In genomic region chr17:46597956-46598355, GRCm38 (mm10) we compare ENCODE assay signal across 28 mouse cellular contexts.
"Had no signal": no experiment of that assay in that cellular context is flagged by ENCODE, and none has a peak within 500 bp of the region (broad histone marks: within the 10 kb centered on the region; RNA-seq: fewer than 3 reads in every experiment).

No protein-coding gene starts in this region.

- ATAC-seq: forebrain, embryonic 13.5 days; forebrain, embryonic 14.5 days; forebrain, embryonic 15.5 days; forebrain, embryonic 16.5 days; forebrain, postnatal 0 days had no signal

- H3K4me3 ChIP-seq: embryonic facial prominence, embryonic 10.5 days; embryonic facial prominence, embryonic 12.5 days; embryonic facial prominence, embryonic 13.5 days; embryonic facial prominence, embryonic 15.5 days; erythroblast, embryonic 14.5 days; forebrain, embryonic 10.5 days; forebrain, embryonic 12.5 days; forebrain, embryonic 13.5 days; forebrain, embryonic 15.5 days; gastrocnemius, adult 2 months; heart, adult 2 months had no signal

- H3K27ac ChIP-seq: embryonic facial prominence, embryonic 10.5 days; embryonic facial prominence, embryonic 12.5 days; embryonic facial prominence, embryonic 13.5 days; embryonic facial prominence, embryonic 15.5 days; forebrain, embryonic 13.5 days; forebrain, embryonic 15.5 days; gastrocnemius, adult 2 months; heart, adult 2 months had no signal

- H3K4me1 ChIP-seq: forebrain, embryonic 15.5 days had no signal

- H3K27me3 ChIP-seq: embryonic facial prominence, embryonic 12.5 days; embryonic facial prominence, embryonic 13.5 days; embryonic facial prominence, embryonic 15.5 days; forebrain, embryonic 12.5 days; forebrain, embryonic 13.5 days; forebrain, embryonic 15.5 days had no signal

- H3K4me2 ChIP-seq: embryonic facial prominence, embryonic 12.5 days; embryonic facial prominence, embryonic 13.5 days; embryonic facial prominence, embryonic 15.5 days; forebrain, embryonic 12.5 days; forebrain, embryonic 13.5 days; forebrain, embryonic 15.5 days had no signal

- H3K9ac ChIP-seq: embryonic facial prominence, embryonic 12.5 days; embryonic facial prominence, embryonic 13.5 days; embryonic facial prominence, embryonic 15.5 days; forebrain, embryonic 12.5 days; forebrain, embryonic 13.5 days; forebrain, embryonic 15.5 days; forebrain, postnatal 0 days had no signal

- DNase-seq: cerebellum, adult 8-10 months; cerebellum, adult 9-10 months; cerebellum, adult 9-11 months; cerebellum, postnatal 10 days; cerebellum, postnatal 14 days; cerebellum, postnatal 25 days; cerebellum, postnatal 36 days; embryo, embryonic 11 days; forebrain, postnatal 0 days; gastrocnemius, adult 2 months; gastrocnemius, postnatal 10 days; gastrocnemius, postnatal 14 days; gastrocnemius, postnatal 25 days; gastrocnemius, postnatal 36 days; heart, adult 11 months; heart, adult 18-20 months; heart, adult 2 months had no signal

- H3K9me3 ChIP-seq: embryonic facial prominence, embryonic 10.5 days; embryonic facial prominence, embryonic 12.5 days; embryonic facial prominence, embryonic 13.5 days; embryonic facial prominence, embryonic 15.5 days; forebrain, embryonic 10.5 days; forebrain, embryonic 12.5 days; forebrain, embryonic 13.5 days; forebrain, embryonic 15.5 days had no signal

- H3K36me3 ChIP-seq: forebrain, embryonic 12.5 days; forebrain, embryonic 15.5 days had no signal
